Mouse (Mus musculus): ENCODE data around the gene Cdiptos.

Gene Cdiptos

GRCm38 (mm10) chr7:126928384-126929037, 47.4 kb downstream of the Cdiptos start, which contains the start of gene Kctd13:
TSS of gene Kctd13 (plus strand) at chr7:126928879.
- CTCF ChIA-PET = interaction anchor here in 2 of 4 experiments (0.6 to 0.7 kb wide), 2 partner anchors 30 to 55 kb away, joined by 3 read pairs; no protein-coding TSS in a partner anchor
- POLR2A ChIA-PET = interaction anchor here in 3 of 4 experiments (0.7 to 2.2 kb wide), 21 partner anchors 9 to 235 kb away, joined by 3 to 9 read pairs (median 4); partner anchors contain the start of genes Taok2 (in 2 of the 3), 4930451I11Rik (in 1 of the 3), Fam57b (in 1 of the 3) and Sez6l2 (in 1 of the 3)

GRCm38 (mm10) chr7:126926299-126926698, 49.6 kb downstream of the Cdiptos start:
- ChIA-PET CTCF (interaction anchor here in 2 of 4 experiments (0.6 to 0.7 kb wide), 2 partner anchors 15 to 97 kb away, joined by 4 to 6 read pairs; no protein-coding TSS in a partner anchor), POLR2A (interaction anchor here in 2 of 4 experiments (0.6 to 1.0 kb wide), 2 partner anchors 17 to 79 kb away, joined by 3 read pairs; partner anchors contain the start of gene Doc2a (in 1 of the 2))

- CTCF ChIA-PET = interaction anchor here in 2 of 4 experiments (0.6 kb wide), 2 partner anchors 18 to 154 kb away, joined by 3 to 7 read pairs; no protein-coding TSS in a partner anchor
- POLR2A ChIA-PET = interaction anchor here in 1 of 4 experiments (0.6 to 1.0 kb wide), 3 partner anchors 15 to 670 kb away, joined by 3 to 4 read pairs (median 3); no protein-coding TSS in a partner anchor
Measured at GRCm38 (mm10) chr7:126923999-126924398, 51.9 kb downstream of the Cdiptos start.

- ChIA-PET CTCF (no interaction called here), POLR2A (interaction anchor here in 1 of 4 experiments (0.8 kb wide), 1 partner anchor 45 kb away, joined by 3 read pairs; no protein-coding TSS in a partner anchor)
Measured at GRCm38 (mm10) chr7:126922624-126923060, 53.3 kb downstream of the Cdiptos start, which contains the start of gene Tmem219. TSS of gene Tmem219 (minus strand) at chr7:126922917.

All from embryonic stem cell, embryonic (primary cell).